Mouse (Mus musculus) hematopoietic stem cell, adult 5-6 weeks (primary cell): ENCODE results near the gene Zfp72. TPM values are rescaled to one million over a fixed set of nuclear protein-coding genes. Genes with fewer than 3 reads are reported as not detected.

Experiments
- ATAC-seq, 2 experiments: fragments of 125-278 bp in 1 of 2; replicated peaks in 1 of 2; 2 replicates each; pipeline ENCODE4 v1.8.0; 2016 to 2017; ENCODE audit warnings: inconsistent platforms in 2 of 2, mild to moderate bottlenecking in 2 of 2, moderate number of reproducible peaks in 2 of 2, low read depth in 1 of 2, moderate TSS enrichment in 1 of 2; ENCODE audit not compliant: low FRiP score in 2 of 2, poor library complexity in 2 of 2, severe bottlenecking in 2 of 2, insufficient read depth in 1 of 2, low TSS enrichment in 1 of 2
- total RNA-seq: library from RNA; stranded (forward); fragments of 172-1452, 232-1000 nt; gene quantifications from 2 replicates; pipeline ENCODE4 v1.2.3, GENCODE M21; 2017

Gene Zfp72
- total RNA-seq: 3.9 and 7.8 TPM in 2 replicates

- ATAC-seq: peak; percentile 94 to 98
Measured at GRCm38 (mm10) chr13:74390371-74390990, at the start of gene Zfp72. TSS of gene Zfp72 (minus strand) at chr13:74390836.

DNA sequence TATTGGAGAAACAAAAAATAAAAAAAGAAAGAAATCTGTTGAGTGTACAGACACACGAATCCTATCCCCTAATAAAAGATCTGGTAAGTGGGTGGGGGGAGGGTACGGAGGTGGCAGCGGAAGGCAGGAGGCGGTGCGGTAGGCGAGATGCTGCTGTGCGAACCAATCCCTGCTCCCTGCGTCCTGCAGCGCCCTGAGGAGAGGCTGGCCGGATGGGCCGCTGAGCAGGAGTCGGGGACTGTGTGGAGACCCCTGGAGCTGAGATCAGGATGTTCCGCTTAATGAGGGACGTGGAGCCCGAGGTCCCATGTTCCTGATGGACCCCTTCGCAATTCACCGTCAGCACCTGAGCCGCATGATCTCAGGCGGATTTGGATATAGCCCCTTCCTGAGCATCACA is 49.3 kb upstream of the Zfp72 start:
- ATAC-seq: no peak

- no peak for ATAC-seq
Measured at GRCm38 (mm10) chr13:74399298-74399839, 8.7 kb upstream of the Zfp72 start, which contains the start of gene Ftl1-ps1. TSS of gene Ftl1-ps1 (plus strand) at chr13:74399694.

GRCm38 (mm10) chr13:74391156-74391555 is 520 bp upstream of the Zfp72 start:
- ATAC-seq: no peak

- ATAC-seq: no peak
Measured at GRCm38 (mm10) chr13:74389730-74390129, 906 bp downstream of the Zfp72 start.

DNA sequence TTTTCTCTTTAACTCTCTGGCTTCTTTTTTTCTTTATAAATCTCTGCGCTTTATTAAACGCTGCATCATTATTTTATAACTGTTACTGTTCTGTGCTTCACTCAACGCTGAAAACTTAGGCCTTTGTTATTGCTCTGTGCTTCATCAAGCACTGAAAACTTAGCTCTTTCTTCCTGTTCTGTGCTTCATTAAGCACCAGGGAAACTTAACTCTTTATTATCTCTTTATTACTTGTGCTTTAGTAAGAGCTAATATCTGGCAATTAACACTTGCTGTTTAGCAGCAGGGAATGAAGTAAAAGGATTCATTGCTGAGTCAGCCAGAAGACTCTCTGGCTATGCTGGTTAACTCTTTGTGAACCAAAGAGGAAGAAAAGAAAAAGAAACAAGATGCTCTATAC is 8.3 kb downstream of the Zfp72 start:
- ATAC-seq: no peak

GRCm38 (mm10) chr13:74381533-74382276 is 8.9 kb downstream of the Zfp72 start:
- ATAC-seq: no peak

DNA sequence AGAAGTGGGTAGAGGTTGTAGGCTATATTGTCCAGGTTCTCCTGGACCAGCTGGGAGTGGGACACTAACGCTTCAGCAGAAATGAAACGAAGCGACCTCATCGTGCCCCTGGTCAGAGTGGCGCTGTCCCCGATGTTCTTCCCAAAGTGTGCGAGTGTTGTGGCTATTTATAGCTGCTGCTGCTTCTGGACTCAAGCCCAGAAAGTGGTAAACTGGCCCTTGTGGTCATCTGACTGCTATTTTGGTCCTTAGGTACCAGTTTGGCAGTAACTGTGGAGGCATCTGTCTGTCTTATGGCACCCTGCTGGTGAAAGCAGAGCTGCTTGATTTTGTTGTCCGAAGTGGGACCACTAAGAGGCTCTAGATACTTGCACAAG is 26.8 kb downstream of the Zfp72 start, which contains the start of gene Lrrc14b:
Lrrc14b (minus strand) TSS at position 147 of the 377 bp plus-strand sequence.
- ATAC-seq: peak; percentile 27 to 46; a peak in 1 of 4 replicates

- 0 out of 4 replicates have a peak, but pooled peaks of 1 of the 2 experiments have one; percentile 18 for ATAC-seq
Measured at GRCm38 (mm10) chr13:74363176-74363858, 27.3 kb downstream of the Zfp72 start.

DNA sequence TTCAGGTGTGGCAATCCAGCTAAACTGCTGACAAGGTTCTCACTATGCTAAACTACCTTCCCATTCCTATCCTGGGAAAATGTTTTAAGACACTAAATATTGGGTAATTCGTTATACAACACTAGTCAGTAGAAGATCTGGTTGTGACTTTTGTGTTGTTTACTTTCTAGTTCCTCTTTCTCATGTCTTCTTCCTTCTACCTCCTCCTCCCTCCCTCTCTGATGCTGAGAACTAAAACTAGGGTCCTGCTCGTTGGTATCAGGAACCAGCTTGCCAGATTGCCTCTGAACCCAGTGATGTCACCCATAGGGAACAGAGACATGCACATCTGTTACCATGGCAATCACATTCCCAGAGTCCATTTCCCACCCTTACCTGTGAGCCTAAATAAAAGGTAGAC is 28.4 kb downstream of the Zfp72 start:
- ATAC-seq: no peak

DNA sequence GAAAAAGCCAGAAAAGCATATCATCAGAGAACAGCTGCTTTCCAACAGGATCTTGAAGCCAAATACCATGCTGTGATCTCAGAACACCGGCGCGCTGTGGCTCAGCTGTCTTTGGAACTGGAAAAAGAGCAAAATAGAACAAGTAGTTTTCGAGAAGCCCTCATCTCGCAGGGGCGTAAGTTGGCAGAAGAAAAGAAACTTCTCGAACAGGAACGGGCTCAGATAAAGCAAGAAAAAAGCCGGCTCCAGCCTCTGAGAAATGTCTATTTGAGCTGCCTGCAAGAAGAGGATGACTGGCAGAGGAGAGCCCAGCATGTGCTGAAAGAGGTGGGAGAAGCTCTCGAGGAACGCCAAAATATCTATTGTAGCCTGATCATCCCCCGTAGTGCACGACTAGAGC is 34.1 kb downstream of the Zfp72 start:
- ATAC-seq: no peak

- peak in 1 of 2 experiments; percentile 6; a peak in 1 of 4 replicates for ATAC-seq
Measured at GRCm38 (mm10) chr13:74350435-74350906, 40.2 kb downstream of the Zfp72 start.

GRCm38 (mm10) chr13:74349566-74350434 is 40.8 kb downstream of the Zfp72 start, which contains the start of the genes Sdha and Ccdc127:
TSS of gene Sdha (minus strand) at chr13:74350280.
TSS of gene Ccdc127 (plus strand) at chr13:74350309.
- peak; percentile 94 to 98 for ATAC-seq

- ATAC-seq: peak; percentile 98 to 99
Measured at GRCm38 (mm10) chr13:74341036-74341435, 49.6 kb downstream of the Zfp72 start.

- no peak for ATAC-seq
Measured at GRCm38 (mm10) chr13:74329321-74329720, 61.3 kb downstream of the Zfp72 start.
